Mouse (Mus musculus) right cerebral cortex, adult 18-20 months (tissue): ENCODE measurements around the gene Dlg2.

Source experiments
- DNase-seq: peaks from one replicate; pipeline ENCODE4 v3.0.0; 2022; ENCODE audit warnings: mixed read lengths

The Dlg2 gene

DNA sequence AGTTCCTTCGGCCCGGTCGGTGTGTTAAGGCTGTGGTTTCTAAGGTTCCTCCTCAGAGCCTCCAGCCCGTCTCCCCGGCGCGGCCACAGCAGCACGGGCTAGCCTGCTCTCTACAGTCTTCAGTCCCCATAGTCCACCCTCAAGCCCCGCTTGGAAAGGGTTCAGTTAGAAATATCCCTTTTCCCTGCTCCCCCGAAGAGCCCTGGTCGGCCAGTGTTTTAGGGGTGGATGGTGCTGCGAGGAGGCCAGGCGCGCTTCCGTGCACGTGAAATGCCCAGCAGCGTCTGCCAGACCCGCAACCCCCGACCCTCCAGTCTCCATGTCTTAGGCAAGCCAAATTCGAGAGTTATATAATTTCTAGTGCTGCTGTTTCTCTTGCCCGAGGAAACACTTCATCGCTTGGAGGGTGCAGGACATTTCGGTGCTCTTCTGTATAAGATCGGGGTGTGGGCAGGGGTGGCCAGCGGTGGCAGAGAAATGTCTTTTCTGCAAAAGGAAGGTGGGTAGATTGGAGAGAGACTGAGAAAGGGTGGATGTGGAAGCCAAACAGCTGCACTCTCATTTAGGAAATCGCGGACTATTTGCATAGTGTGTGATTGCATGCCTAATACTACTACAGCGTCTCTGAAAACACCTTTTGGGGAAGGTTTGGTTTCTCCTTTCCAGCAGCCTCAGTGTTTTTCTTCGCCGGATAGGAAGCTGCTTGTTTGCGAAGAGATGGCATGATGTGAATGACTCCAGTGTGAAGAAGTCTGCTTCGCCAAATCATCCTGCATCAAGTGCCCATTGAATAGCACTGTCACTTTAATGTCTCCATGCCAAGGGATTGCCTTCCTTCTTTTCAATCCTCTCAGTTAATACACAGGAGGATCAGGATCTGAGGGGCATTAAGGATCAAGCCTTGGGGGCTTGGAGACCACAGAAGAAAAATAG is at the start of gene Dlg2:
Gene Dlg2, plus strand, starts transcription at position 360 of the 933 bp plus-strand sequence.
- DNase-seq, result peak; percentile 47

DNA sequence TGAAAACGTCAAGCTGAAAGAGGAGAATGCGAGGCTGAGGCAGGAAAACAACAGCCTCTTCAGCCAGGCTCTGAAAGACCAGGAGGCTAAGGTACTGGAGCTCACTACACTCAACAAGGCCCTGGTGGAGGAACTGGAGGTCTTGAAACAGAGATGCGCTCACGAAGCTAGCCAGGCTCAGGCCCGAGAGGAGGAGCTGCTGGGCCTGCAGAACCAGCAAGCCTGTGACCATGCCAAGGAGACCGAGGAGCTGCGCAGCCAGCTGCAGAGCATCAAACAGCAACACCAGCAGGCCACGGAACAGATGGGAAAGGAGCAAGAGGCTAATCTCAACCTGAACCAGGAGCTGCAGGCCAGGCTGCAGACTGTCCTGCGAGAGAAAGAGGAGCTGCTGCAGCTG is 49.5 kb upstream of the Dlg2 start:
- no peak for DNase-seq

DNA sequence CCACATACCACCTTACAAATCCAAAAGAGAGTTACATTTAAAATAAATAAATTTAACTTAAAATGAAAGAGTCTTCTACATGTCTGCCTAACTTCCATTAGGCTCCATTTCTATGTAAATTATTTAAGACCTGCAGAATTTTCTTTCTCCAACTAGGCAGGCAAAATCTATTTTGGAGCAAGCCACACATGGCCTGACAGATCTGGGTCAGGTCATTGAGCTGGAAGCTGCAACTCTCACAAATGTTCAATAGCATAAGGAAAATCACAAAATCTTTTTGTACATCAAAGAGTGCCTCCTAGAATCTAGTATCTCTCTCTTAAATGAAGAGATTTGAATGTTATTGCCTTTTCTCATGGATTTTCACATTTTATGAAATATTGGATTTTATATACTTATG is 44.3 kb upstream of the Dlg2 start:
- no peak for DNase-seq

DNA sequence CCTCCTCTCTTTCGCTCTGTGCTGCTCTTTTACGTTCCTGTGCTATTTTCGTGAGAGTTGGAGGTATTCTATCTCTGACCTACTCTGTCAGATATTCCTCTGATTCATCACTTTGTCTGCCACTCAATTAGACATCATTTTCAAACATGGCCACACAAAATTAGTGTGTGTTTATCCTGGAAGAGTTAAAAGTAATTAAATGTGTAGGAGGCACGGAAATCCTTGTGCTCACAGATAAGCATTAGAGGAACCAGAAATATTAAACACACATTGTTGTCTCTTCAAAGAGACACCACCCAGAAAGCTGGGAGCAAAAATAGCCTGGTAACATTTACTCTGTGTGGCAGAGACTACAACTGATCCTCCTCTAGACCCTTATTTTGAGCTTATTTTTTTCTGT is 36.4 kb upstream of the Dlg2 start:
- DNase-seq, result no peak

DNA sequence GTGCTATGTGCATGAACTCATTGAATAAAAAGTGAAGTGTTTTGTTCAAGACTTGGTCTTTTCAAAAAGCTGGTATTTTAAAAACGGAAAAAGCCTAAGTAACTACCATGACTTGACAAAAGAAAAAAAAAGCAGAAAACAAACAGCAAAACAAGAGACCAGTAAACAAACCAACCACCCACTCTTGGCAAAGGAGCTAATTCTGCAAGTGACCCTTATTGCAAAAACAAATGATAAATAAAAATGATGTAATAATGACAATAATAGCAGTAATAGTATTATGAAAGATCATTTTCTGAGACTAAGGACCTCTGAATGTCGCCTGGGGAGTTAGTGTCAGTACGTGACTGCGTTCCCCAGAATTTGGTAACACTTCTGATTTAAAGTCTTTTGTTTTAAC is 34.4 kb upstream of the Dlg2 start:
- no peak for DNase-seq

DNA sequence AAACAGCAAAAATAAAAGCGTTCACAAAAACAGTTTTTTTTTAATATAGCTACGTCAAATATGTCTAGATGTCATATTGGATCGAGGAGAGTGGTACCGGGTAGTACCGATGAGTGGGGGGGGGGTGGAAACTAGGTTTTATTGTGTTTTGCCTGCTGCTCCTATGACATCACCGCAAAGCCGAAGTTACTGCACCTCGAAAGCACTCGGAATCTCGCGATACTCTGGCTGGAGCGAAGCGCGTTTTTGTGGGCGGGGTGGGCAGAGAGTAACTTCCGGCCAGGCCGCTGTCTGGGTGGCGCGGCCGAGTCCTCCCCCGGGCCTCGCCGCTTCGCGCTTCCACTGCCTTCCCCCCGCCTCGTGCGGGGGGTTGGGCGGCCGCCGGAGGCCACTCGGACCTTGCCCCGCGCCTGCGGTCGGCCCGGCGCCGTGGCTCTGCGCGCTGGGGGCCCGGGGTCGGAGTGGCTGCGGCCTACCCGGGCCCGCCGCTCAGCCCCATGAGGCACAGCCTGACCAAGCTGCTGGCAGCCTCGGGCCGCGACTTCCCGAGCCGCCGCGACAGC is 33.9 kb upstream of the Dlg2 start, which contains the start of gene Crebzf:
Gene Crebzf, plus strand, starts transcription at position 212 of the 563 bp plus-strand sequence.
- peak; percentile 97 for DNase-seq

DNA sequence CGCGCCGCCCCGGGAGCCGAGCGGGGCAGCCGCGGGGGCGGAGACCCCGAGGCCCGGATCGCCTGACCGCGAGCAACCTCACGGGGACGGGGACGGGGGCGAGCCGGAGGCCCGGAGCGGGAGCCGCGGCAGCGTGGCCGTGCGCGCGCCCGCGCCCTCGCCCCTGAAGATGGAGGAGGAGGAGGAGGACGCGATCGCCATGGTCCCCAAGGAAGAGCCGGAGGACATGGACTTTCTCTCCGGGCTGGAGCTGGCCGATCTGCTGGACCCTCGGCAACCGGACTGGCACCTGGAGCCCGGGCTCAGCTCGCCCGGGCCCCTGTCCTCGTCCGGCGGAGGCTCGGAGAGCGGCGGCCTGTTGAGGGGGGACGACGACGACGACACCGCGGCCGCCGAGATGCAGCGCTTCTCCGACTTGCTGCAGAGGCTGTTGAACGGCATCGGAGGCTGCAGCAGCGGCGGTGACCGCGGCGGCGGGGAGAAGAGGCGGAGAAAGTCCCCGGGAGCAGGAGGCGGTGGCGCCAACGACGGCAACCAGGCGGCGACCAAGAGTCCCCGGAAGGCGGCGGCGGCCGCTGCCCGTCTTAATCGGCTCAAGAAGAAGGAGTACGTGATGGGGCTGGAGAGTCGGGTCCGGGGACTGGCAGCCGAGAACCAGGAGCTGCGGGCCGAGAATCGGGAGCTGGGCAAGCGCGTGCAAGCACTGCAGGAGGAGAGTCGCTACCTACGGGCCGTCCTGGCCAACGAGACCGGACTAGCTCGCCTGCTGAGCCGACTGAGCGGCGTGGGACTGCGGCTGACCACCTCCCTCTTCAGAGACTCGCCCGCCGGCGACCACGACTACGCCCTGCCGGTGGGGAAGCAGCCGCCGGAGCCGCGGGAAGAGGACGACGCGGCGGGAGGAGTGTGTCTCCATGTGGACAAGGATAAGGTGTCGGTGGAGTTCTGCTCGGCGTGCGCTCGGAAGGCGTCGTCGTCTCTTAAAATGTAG is 33.1 kb upstream of the Dlg2 start:
- peak; percentile 77 for DNase-seq

DNA sequence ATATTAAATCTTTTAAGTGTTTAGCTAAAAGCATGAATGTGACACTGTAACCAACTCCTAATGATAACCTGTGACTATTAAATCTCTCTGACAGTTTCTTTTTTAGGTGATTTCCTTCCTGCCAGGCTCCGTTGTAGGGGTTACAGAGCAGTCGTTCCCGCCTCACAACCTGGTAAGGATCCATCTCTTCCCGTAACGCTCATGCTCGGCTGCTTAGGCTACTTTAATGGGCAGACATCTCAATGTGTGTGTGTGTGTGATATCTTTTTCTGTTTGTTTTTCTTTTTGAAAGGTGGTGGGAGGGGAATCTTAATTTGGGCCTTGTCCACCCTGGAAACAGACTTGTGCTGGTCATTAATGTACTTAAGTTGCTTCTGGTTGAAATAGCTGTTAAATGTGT is 32.3 kb upstream of the Dlg2 start:
- DNase-seq, result no peak

DNA sequence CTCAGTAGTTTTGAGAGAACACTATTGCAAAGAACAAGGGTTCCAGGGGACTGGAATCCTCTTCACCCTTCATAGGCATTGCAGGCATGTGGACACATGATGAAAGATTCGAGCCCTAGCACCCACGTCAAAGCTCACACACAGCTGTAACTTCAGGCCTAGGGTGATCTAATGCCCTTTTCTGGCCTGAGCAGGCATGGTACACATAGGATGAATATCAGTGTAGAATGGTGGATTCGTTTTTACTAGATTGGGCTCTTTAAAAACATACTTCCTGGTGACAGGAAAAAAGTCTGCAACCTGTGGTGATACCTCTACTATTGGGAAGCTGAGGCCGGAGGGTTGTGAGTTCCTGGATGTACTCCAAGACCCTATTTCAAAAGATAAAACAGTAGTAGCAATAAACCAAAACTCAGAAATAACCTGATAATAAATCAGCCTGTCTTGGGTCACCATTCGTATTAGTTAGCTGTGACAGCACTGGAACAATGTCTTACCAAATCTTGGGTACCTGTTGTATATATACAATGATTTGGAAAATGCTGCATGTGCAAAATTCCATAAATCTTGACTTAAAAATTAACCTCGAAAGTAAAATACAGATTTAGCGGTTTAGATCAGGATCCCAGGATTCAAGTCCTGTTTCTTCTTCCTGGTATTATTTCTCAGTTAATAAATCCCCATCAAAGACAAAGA is 20.2 kb upstream of the Dlg2 start:
- DNase-seq, result no peak

DNA sequence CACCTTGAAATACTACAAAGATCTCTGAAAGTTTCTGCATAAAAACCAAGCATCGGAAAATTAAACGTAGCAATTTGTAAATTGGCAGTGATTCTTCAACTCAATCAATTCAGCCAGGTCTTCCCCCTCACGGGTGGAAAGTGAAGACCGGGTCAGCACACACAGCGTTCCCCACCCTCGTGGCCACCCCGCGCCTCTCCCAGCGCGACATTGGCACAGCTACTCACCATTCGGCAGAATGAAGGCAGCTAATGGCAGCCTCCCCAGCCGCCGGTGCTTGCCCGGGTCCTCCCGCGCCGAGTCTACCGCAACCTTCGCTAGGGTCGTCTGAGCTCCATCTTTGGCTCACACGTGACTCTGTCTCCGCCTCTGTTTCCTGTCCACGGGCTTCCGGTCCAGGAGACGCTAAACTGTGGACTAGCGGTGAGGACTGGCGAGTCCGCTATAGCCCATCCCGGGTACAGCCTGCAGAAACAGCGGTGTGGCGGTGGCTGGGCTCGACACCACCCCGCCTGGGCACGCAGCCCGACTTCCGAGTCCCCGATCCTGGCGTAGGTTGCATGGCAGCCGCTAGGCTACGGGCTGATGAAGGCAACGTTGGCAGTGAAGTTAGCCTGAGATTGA is 19.5 kb upstream of the Dlg2 start, which contains the start of gene Tmem126a:
Gene Tmem126a, minus strand, starts transcription at position 385 of the 624 bp plus-strand sequence.
- DNase-seq, result peak; percentile 90

DNA sequence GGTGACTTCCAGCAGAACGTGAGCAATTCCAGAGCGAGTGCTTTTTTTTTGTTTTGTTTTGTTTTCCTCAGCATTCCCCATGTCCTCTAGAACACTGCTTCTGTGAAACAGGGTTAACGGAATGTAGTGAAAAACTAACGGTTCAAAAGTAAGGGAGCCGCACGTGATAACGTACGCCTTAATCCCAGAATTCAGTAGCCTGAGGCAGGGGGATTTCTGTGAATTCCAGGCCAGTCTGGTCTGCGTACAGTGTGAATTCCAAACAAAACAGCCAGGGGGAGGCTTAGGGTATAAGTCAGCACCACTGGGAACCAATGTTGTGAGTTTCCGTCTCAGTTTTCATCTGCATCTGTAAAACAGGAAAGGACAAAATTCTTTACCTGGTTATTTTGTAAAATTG is 19.0 kb upstream of the Dlg2 start:
- DNase-seq, result no peak

DNA sequence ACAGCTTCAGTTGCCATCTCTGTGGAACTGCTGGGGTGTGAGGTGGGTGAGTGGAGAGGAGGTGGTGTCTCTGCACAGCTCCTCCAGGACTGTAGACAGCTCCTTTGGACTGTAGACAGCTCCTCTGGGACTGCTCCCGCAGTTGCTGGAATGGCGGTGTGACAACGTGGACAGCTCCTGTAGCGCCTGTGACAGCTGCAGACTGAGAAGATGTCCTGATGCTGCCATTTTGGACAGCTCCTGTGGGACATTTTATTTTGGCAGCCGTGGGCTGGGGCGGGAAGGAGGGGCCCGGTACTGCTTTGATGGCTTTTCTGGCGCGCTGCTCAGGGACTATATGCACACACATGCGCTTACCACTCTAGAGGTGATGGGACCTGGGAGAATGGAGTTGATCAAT is 16.1 kb upstream of the Dlg2 start:
- DNase-seq, result no peak

DNA sequence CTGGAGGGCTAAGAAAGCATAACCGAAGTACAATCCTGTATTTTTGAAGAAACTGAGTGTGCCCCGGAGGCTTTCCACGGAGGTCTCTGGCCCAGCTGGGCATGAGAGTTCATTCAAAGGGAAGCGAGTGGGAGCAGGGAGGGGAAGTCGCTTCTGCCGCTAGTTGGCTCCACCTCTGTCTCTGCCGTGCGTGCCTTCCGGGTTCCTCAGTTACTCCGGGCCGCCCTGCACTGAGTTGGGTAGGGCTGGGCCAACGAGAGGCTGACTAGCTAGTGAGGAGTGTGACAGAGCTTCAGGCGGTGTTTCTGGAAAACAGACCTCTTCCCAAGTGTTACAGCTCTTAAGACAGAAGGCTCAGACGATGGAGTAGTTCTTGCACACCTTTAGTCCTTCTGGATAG is 15.5 kb upstream of the Dlg2 start:
- DNase-seq, result no peak

DNA sequence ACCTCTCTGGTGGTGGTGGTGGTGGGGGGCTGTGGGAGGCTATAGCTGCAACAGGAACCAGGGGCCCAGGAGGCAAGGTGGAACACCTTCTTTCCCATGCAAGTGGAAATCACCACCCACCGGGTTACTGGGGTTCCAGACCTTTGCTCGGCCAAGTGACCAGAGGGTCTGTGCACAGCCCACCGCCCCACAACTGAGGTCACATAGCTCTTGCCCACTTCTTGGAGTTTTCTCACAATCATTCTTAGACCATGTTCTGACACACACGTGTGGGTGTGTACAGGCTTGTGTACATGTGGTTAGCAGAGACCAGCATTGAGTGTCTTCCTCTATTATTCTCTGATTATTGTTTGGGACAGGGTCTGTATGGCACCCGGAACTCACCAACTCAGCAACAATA is 15.0 kb upstream of the Dlg2 start:
- DNase-seq, result no peak

DNA sequence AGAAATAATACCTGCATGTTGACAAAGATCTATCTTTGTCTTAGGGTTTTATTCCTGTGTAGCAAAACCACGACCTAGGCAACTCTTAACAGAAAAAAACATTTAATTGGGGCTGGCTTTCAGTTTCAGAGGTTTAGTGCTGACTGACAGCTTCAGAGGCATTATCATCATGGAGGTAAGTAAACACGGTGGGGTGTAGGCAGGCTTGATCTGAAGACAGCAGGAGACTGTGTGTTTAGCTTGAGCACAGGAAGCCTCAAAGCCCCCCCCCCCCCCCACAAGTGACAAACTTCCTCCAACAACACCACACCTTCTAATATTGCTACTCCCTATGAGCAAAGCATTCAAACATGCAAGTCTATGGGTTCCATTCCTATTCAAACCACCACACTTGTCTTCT is 3.0 kb upstream of the Dlg2 start:
- no peak for DNase-seq

DNA sequence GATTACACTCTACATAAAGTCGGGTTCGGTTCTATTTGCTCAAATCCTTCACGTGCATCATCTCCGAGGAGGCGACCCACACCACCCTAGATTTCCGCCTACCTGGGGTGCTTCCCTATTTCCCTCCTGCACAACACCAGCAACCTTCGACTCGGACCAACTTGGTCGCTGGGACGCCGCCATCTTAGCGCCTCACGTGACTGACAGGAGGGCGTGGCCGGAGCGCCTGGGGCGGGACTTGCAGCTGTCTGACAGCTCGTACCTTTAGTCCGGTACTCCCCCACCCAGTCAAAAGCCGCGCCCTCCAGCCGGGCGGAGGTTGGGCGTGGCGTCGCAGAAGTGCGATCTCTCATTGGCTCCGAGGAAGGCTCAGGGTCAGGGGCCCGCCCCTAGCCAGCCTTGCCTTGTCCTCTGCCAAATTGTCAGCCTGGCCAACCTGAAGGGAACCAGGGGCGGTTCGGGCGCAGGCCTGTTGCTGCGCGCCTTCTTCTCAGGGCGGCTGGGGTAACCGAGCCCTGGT is 619 bp upstream of the Dlg2 start, which contains the start of gene Tmem126b:
Gene Tmem126b, minus strand, starts transcription at position 209 of the 520 bp plus-strand sequence.
- DNase-seq, result peak; percentile 100

DNA sequence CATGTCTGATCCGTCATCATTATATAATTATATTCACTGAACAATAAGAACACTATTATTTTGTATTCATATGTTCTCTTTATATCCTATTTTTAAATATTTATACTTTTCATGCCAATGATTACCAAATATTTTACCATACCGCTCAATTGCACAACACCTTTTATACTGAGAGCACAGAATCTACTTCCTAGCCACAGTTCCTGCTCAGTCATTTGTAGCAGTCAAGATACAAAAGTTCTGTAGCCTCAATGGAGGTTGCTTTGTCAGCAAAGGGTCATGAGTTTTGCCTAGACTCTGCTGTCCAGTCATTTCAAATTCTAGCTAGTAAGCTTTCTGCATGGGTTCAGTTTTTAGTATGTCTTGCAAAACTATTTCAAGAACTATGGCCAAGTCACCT is 6.1 kb downstream of the Dlg2 start:
- DNase-seq, result no peak

DNA sequence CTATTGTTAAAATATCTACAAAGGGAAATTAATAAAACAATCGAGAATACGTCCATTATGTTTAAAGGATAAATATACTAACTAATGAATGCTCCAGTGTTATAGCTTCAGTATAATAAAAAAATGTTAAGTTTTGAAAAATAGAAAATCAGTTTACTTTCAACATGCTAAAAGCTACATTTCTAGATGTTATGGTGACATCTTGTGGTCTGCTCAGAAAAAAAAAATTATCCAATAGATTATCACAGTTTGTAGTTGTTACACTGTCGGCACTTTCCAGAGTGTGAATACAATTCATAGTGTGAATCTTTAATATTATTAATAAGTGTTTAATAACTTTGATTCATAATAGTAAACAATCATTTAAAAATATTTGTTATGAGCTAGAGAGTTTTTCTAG is 31.7 kb downstream of the Dlg2 start:
- DNase-seq, result no peak

DNA sequence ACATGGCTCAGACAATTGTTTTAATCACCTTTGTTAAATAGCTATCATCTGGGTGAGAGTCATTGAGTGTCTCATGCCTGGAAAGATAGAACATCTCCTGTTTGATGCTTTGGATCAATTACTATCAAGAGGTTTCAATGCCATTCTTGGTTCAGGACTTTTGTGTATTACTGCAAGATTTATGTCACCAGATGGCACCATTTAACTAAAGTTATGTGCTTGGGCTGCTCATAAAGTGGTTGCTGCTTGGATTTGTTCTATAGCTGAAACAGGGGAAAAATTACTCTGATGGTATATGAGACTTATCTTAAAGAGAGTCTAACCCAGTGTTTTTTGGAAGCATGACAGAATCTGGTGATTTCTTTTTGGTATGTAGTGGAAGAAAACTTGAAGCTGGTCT is 35.8 kb downstream of the Dlg2 start:
- DNase-seq, result peak; percentile 10

DNA sequence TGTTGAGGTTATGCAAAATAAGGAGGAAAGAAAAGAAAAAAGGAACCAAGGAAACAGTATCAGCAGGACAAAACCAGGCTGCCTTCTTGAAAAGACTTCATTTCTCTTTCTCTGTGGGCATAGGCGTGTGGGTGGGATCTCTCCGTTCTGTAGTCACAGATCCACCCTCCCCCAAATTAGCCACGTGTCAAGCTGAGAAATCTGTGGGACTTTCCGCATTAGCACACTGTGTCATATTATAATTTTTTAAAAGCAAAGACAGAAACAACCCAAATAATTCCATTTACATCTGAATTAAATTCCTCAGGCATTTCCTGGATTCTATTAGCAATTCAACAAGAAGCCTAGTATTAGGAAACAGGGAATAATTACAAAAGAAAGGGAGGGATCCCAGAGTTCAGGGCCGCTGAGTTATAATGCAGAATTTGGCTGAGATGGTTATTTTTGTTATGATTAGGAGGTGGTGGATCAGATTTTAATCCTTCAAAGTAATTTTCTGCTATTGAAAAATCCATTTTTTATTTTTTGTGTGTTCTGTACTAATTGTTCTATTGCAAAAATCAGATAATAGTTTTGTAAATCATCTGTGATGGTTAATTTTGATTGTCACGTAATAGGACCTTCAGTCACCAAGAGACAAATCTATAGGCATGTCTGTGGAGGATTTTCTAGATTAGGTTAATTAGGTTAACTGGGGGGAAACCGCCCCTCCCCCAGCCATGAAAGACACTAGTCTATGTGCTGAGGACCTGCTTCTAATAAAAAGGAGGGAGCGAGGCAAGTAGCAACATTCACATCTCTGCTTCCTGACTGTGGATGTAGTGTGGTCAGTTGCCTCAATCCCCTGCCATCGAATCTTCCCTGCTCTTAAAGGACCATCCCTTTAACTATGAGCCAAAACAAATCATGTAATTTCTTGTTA is 63.3 kb downstream of the Dlg2 start:
- DNase-seq, result peak; percentile 41
